In the genomic region with DNA sequence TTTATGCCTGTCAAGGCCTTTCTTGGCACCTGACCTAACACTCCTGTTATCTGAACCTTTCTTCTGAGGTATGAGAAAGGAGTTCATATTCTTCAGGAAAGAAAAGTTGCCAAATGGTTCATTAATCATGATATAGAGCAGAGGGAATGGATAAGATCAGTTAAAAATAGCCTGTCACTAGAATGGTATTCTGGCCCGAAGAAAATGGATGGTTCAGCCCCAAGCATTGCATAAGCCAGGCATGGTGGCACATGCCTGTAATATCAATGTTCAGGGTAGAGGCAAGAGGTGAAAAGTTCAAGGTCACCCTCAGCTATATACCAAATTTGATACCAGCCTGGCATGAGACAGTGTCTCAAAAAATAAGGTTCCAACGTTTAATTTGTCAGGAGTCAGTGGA, we compare ENCODE assay signal across 20 mouse cellular contexts.
"Had no signal": no experiment of that assay in that cellular context is flagged by ENCODE, and none has a peak within 500 bp of the region (broad histone marks: within the 10 kb centered on the region; RNA-seq: fewer than 3 reads in every experiment).

No protein-coding gene starts in this region.

- H3K4me1 ChIP-seq: lung, embryonic 15.5 days; megakaryocyte, embryonic 14.5 days; midbrain, embryonic 13.5 days; midbrain, embryonic 15.5 days; neural tube, embryonic 12.5 days had no signal

- H3K4me3 ChIP-seq: lung, embryonic 15.5 days; megakaryocyte, embryonic 14.5 days; midbrain, embryonic 13.5 days; midbrain, embryonic 15.5 days; neural tube, embryonic 12.5 days had no signal

- DNase-seq: liver, postnatal 0 days; lung, adult 2 months; lung, postnatal 14 days; lung, postnatal 36 days; retina, postnatal 1 day; right cerebral cortex, adult 18-20 months; right cerebral cortex, postnatal 25 days; right cerebral cortex, postnatal 4 days; spleen, adult 18-20 months; thymus, adult 18-20 months; thymus, postnatal 14 days; thymus, postnatal 36 days had no signal

- H3K36me3 ChIP-seq: lung, embryonic 15.5 days; midbrain, embryonic 13.5 days; midbrain, embryonic 15.5 days; neural tube, embryonic 12.5 days had no signal

- H3K27me3 ChIP-seq: lung, embryonic 15.5 days; midbrain, embryonic 13.5 days; midbrain, embryonic 15.5 days; neural tube, embryonic 12.5 days had no signal

- H3K4me2 ChIP-seq: lung, embryonic 15.5 days; midbrain, embryonic 11.5 days; midbrain, embryonic 13.5 days; midbrain, embryonic 15.5 days; neural tube, embryonic 12.5 days had no signal

- H3K27ac ChIP-seq: lung, embryonic 15.5 days; macrophage; midbrain, embryonic 13.5 days; midbrain, embryonic 15.5 days; neural tube, embryonic 12.5 days had no signal

- H3K9ac ChIP-seq: liver, postnatal 0 days; lung, embryonic 15.5 days; midbrain, embryonic 13.5 days; midbrain, embryonic 15.5 days; neural tube, embryonic 12.5 days had no signal

- ATAC-seq: liver, postnatal 0 days; lung, postnatal 0 days; midbrain, embryonic 13.5 days; midbrain, embryonic 15.5 days had no signal

- H3K9me3 ChIP-seq: lung, embryonic 15.5 days; megakaryocyte, embryonic 14.5 days; midbrain, embryonic 13.5 days; midbrain, embryonic 15.5 days; neural tube, embryonic 12.5 days had no signal
